Mouse (Mus musculus): ENCODE results near the gene Tnnc2.

- no peak for TF ChIP-seq CTCF (IDR thresholded peaks at IDR 0.05; ENCODE audit: insufficient read depth, low read length)
- TF ChIP-seq POLR2A (IDR thresholded peaks at IDR 0.05; ENCODE audit: borderline replicate concordance, extremely low read depth, low read depth, low read length): no peak
Observed at GRCm38 (mm10) chr2:164746693-164747092, 33.1 kb downstream of the Tnnc2 start.

Measured in lung, adult 2 months (tissue).